Mouse (Mus musculus) heart, embryonic 11.5 days (tissue): ENCODE measurements around the gene Pknox2. TPM values are rescaled to one million over a fixed set of nuclear protein-coding genes. Genes with fewer than 3 reads are reported as not detected.

ENCODE experiments used
- ATAC-seq: fragments of 200-750 bp; cut with Nextera tagmentation; replicated peaks from 2 replicates; pipeline ENCODE4 v1.8.0; 2017; ENCODE audit warnings: moderate library complexity; ENCODE audit not compliant: insufficient number of reproducible peaks, low FRiP score, low TSS enrichment
- H3K27ac ChIP-seq: fragments of 300-500 bp; sonication (generic); 2 replicates; pipeline ENCODE4 v1.5.1; 2014; ENCODE audit warnings: mild to moderate bottlenecking, low read depth, low read length
- H3K27me3 ChIP-seq: fragments of 300-500 bp; sonication (generic); 2 replicates; pipeline ENCODE4 v1.6.1; 2014; ENCODE audit warnings: mild to moderate bottlenecking, low read length, mixed read lengths; ENCODE audit not compliant: control insufficient read depth, insufficient read depth
- H3K36me3 ChIP-seq: fragments of 300-500 bp; sonication (generic); 2 replicates; pipeline ENCODE4 v1.6.1; 2014; ENCODE audit warnings: mild to moderate bottlenecking, low read length, moderate library complexity, mixed read lengths; ENCODE audit not compliant: control insufficient read depth, insufficient read depth
- H3K4me1 ChIP-seq: fragments of 300-500 bp; sonication (generic); 2 replicates; pipeline ENCODE4 v1.6.1; 2014; ENCODE audit warnings: low read length; ENCODE audit not compliant: control insufficient read depth, insufficient read depth
- H3K4me2 ChIP-seq: fragments of 300-500 bp; sonication (generic); 2 replicates; pipeline ENCODE4 v1.6.1; 2014; ENCODE audit warnings: mild to moderate bottlenecking, moderate library complexity
- H3K4me3 ChIP-seq: fragments of 300-500 bp; sonication (generic); 2 replicates; pipeline ENCODE4 v1.5.1; 2014; ENCODE audit warnings: low read depth, low read length
- H3K9ac ChIP-seq: fragments of 300-500 bp; sonication (generic); 2 replicates; pipeline ENCODE4 v1.6.1; 2014; ENCODE audit warnings: mild to moderate bottlenecking, low read depth, low read length, moderate library complexity
- H3K9me3 ChIP-seq: fragments of 300-500 bp; sonication (generic); replicated peaks from 2 replicates; pipeline ENCODE4 v1.6.1; 2016; ENCODE audit warnings: low read length; ENCODE audit not compliant: control insufficient read depth
- WGBS: fragments of 180-500 bp; shearing (Covaris S2); extraction: QIAGEN DNeasy Blood & Tissue Kit; methylation state at CpG from one replicate; pipeline ENCODE4 v1.1.7; 2014; ENCODE audit not compliant: insufficient replicate concordance; 5-methylcytosine and 5-hydroxymethylcytosine counted together
- polyA plus RNA-seq: library from polyadenylated mRNA; unstranded; fragments of >200 nt; fragmentation: Nextera tagmentation; extraction: Ambion mirVana; gene quantifications from 2 replicates; pipeline ENCODE4 v1.2.1, GENCODE M21; 2014

Pknox2 gene
- polyA plus RNA-seq, result 5.2 and 6.3 TPM in 2 replicates

DNA sequence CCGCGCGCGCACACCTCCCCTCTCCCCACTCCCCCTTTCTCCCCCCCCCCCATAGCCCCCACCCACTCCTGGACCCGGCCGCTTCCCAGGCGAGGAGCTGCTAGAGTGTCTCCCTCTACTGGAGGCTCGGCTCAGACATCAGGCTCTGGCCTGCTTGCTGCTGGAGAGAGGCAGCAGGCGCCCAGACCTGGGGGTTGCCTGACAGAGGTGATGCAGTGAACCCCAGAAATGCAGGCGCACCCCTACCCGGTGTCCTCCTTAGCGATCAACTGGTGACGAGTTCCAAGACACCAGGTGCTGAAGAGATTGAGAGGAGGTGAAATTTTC is at the start of gene Pknox2:
Gene Pknox2, minus strand, starts transcription at position 49 of the 327 bp plus-strand sequence.
- Histone ChIP-seq H3K4me1 (peaks cover 9% of the 10 kb centered on the region), H3K9me3 (no peaks in the 10 kb centered on the region), H3K9ac (peak within 1 kb of the TSS; percentile 93), H3K4me3 (peak within 1 kb of the TSS; percentile 81), H3K36me3 (no peaks in the 10 kb centered on the region), H3K4me2 (peak within 1 kb of the TSS; percentile 94), H3K27me3 (no peaks in the 10 kb centered on the region), H3K27ac (peak within 1 kb of the TSS; percentile 97)
- ATAC-seq, result no peak
- 5% methylated on average over 9 of the region's 13 CpGs for WGBS

DNA sequence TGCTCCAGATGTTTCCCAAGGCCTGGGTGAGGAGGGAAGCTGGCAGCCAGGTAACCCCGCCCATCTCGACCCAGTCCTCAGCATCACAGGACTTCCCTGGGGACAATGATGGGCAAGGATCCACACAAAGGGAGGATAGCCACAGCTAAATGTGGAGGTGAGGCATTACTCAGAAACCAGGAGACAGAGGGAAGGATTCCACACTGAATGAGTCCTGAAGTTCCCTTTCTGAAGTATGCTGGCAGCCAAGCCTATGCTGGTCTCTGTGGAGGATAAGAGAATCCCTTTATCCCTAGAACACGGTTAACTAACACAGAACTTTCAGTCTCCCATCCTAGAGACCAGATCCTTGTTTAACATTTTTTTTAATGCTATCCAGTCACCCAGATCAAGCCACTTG is 40.8 kb upstream of the Pknox2 start:
- Histone ChIP-seq H3K4me3 (no peak overlapping the region), H3K27me3 (no peaks in the 10 kb centered on the region), H3K9ac (no peak overlapping the region), H3K36me3 (no peaks in the 10 kb centered on the region), H3K4me2 (no peak overlapping the region), H3K4me1 (no peaks in the 10 kb centered on the region), H3K27ac (no peak overlapping the region), H3K9me3 (no peaks in the 10 kb centered on the region)
- no peak for ATAC-seq
- 86% methylated on average over 3 of the region's 3 CpGs for WGBS

DNA sequence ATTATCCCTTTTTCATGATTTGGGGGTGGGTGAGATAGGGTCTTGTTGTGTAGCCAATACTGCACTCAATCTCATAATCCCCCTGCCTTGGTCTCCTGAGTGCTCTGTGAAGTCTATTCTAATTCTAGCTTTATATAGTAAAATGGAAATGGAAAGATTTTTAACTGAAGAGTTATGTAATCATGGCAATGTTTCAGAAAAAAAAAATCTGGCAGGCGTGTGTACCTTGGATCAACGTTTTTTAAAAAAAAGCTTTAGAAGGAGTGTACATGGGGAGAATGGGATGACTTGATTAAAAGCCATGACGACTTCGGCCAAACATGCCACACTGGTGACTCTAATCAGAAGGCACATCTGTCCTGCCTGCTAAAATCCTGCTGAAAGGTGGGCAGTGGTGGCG is 40.2 kb upstream of the Pknox2 start:
- Histone ChIP-seq H3K27me3 (no peaks in the 10 kb centered on the region), H3K4me3 (no peak overlapping the region), H3K27ac (no peak overlapping the region), H3K9ac (no peak overlapping the region), H3K9me3 (no peaks in the 10 kb centered on the region), H3K4me2 (no peak overlapping the region), H3K36me3 (no peaks in the 10 kb centered on the region), H3K4me1 (no peaks in the 10 kb centered on the region)
- ATAC-seq, result no peak
- 83% methylated on average over 5 of the region's 5 CpGs for WGBS

DNA sequence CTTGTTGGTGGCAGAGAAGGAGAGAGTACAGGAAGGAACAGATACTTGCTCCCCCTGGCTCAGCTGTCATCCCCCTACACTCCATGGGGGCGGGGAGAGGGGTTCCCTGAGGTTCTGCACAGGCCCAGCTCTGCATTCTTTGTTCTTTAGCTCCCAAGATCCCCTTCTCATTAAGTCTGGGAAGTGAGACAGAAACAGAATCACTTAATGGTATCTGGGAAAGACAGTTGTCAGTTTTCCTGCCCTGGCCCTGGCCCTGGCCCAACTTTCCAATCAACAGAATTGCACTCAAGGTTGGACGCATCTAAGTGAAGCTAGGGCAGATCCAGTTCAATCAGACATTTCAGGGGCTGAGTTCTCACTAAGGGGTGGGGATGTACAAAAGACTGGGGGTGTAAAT is 36.0 kb upstream of the Pknox2 start:
- 55% methylated on average over 2 of the region's 2 CpGs for WGBS
- Histone ChIP-seq H3K27me3 (no peaks in the 10 kb centered on the region), H3K9ac (no peak overlapping the region), H3K4me3 (no peak overlapping the region), H3K9me3 (no peaks in the 10 kb centered on the region), H3K4me1 (no peaks in the 10 kb centered on the region), H3K4me2 (no peak overlapping the region), H3K27ac (no peak overlapping the region), H3K36me3 (no peaks in the 10 kb centered on the region)
- no peak for ATAC-seq

DNA sequence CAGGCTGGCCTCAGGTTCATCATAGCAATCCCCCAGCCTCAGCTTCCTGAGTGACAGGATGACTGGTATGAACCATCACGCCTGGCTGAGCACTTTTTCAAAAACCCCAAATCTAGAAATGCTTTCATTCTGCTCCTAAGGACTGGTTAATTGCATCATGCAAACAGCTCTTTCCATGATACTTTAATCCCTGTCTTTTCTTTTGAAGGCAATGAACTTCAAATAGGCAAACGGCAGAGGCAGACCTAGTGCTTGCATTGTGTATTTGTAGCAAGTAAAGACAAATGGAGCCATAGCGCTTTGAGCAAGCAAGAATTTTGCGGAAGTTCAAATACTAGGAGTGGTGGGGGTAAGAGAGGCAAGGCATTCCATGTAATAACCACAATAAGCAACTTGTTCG is 34.4 kb upstream of the Pknox2 start:
- H3K4me3 ChIP-seq, result no peak overlapping the region
- H3K4me2 ChIP-seq, result no peak overlapping the region
- H3K9me3 ChIP-seq, result no peaks in the 10 kb centered on the region
- H3K27ac ChIP-seq, result no peak overlapping the region
- no peak overlapping the region for H3K9ac ChIP-seq
- H3K27me3 ChIP-seq, result no peaks in the 10 kb centered on the region
- WGBS, result 81% methylated on average over 5 of the region's 5 CpGs
- 0 out of 2 replicates have a peak, but pooled peaks cover 2% of the 10 kb centered on the region for H3K4me1 ChIP-seq
- H3K36me3 ChIP-seq, result no peaks in the 10 kb centered on the region
- no peak for ATAC-seq

DNA sequence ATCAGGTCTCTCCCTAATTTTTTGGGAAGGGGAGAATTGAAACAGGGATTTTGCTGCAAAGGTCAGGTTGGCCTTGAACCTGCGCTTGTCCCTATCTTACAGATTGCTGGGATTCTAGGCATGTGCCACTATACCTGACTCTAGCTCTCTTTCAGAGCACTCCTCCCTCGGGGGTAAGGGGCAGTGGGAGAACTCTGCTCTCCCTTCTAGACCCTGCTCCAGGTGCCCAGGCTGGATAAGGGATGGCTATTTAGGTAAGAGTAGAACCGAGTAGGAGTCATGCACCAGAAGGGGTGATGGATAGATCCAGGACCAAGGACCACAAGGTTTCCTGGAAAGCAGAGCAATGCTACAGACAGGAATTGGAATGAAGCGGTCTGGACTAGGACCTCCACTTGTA is 32.4 kb upstream of the Pknox2 start:
- no peak overlapping the region for H3K4me2 ChIP-seq
- no peak overlapping the region for H3K9ac ChIP-seq
- no peaks in the 10 kb centered on the region for H3K36me3 ChIP-seq
- ATAC-seq, result no peak
- peaks cover 2% of the 10 kb centered on the region; the same call in 1 of the 2 replicates for H3K4me1 ChIP-seq
- no peak overlapping the region for H3K4me3 ChIP-seq
- no peaks in the 10 kb centered on the region for H3K9me3 ChIP-seq
- H3K27ac ChIP-seq, result no peak overlapping the region
- H3K27me3 ChIP-seq, result no peaks in the 10 kb centered on the region
- WGBS, result 79% methylated on average over 4 of the region's 4 CpGs

DNA sequence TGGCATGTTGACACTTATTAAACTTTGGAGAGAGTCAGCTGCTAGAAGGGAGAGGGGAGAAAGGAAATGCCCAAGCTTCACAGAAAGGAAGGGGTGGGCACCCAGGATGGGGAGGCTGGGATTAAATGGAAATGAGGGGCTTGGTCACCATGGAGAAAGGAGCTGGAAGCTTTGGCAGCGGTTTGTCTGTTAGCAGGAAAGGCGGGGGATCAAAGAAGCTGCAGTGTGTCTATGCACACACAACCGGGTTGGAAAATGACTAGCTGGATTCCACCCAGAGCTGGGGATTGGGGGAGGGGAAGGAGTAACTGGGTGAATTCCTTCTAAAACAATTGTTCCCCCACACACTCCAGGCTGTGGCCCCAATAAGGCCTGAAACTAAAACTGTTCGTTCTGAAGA is 31.7 kb upstream of the Pknox2 start:
- ATAC-seq, result no peak
- H3K4me1 ChIP-seq, result peaks cover 2% of the 10 kb centered on the region; the same call in 1 of the 2 replicates
- no peak overlapping the region for H3K27ac ChIP-seq
- no peak overlapping the region for H3K4me3 ChIP-seq
- WGBS, result 34% methylated on average over 4 of the region's 4 CpGs
- no peaks in the 10 kb centered on the region for H3K27me3 ChIP-seq
- H3K4me2 ChIP-seq, result no peak overlapping the region
- H3K9me3 ChIP-seq, result no peaks in the 10 kb centered on the region
- no peak overlapping the region for H3K9ac ChIP-seq
- H3K36me3 ChIP-seq, result no peaks in the 10 kb centered on the region

DNA sequence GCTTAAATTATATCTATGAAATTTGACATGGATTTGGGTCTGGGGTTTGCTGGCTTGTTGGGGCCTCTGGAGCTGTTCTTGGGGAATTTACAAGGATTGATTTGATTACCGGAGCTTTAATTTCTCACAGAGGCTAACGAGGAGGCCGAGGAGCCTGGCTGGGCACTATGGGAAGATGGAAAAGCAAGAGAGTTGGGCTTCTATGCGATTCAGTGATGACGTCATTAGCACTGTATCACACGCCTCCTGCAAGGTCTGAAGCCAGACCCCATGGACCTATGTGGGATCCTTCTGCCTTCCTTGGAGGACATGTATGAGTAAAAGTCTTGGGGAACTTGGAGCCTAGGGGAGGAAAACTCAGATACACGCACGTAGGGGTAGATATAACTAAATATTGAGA is 30.3 kb upstream of the Pknox2 start:
- Histone ChIP-seq H3K4me2 (no peak overlapping the region), H3K4me1 (peaks cover 2% of the 10 kb centered on the region; the same call in 1 of the 2 replicates), H3K36me3 (no peaks in the 10 kb centered on the region), H3K27me3 (no peaks in the 10 kb centered on the region), H3K27ac (no peak overlapping the region), H3K4me3 (no peak overlapping the region), H3K9ac (no peak overlapping the region), H3K9me3 (no peaks in the 10 kb centered on the region)
- no peak for ATAC-seq
- WGBS, result 46% methylated on average over 8 of the region's 8 CpGs

DNA sequence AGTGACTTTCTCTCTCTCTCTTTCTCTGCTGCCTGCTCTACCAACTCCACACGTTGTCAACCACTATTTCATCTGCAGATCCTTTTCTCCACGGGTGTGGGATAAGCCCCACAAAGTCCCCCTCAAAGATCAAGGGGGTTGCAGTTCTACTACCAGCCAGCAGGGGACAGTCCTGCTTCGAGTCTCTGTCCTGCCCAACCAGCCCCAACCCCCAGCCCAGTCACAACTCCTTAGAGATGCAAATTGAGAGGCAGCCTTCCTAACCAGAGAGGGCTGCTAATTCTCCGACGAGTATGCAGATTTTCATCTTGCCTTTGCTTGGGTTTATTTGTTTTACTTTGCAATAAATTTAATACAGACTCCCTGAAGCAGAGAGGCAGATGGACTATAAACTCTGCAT is 29.9 kb upstream of the Pknox2 start:
- ATAC-seq, result 0 out of 2 replicates have a peak, but pooled peaks have one; percentile 52
- no peaks in the 10 kb centered on the region for H3K9me3 ChIP-seq
- no peak overlapping the region for H3K9ac ChIP-seq
- H3K4me2 ChIP-seq, result no peak overlapping the region
- peaks cover 2% of the 10 kb centered on the region; the same call in 1 of the 2 replicates for H3K4me1 ChIP-seq
- H3K27ac ChIP-seq, result no peak overlapping the region
- H3K27me3 ChIP-seq, result no peaks in the 10 kb centered on the region
- H3K4me3 ChIP-seq, result no peak overlapping the region
- H3K36me3 ChIP-seq, result no peaks in the 10 kb centered on the region
- 1% methylated on average over 5 of the region's 5 CpGs for WGBS
